Mouse (Mus musculus) heart, postnatal 0 days (tissue): ENCODE measurements around the gene Rnf185. TPM values are rescaled to one million over a fixed set of nuclear protein-coding genes. Genes with fewer than 3 reads are reported as not detected.
A peak's percentile ranks its signal among the peaks of the same experiment; 100 is the strongest.

Experiments
- ATAC-seq: fragments of 200-750 bp; cut with Nextera tagmentation; 2 replicates; pipeline ENCODE4 v1.8.0; 2017; ENCODE audit warnings: low read depth, moderate number of reproducible peaks, moderate library complexity; ENCODE audit not compliant: insufficient read depth
- DNase-seq: peaks from one replicate; pipeline ENCODE4 v3.0.0-alpha.2; 2016; ENCODE audit warnings: low spot score
- H3K27ac ChIP-seq: fragments of 300-500 bp; sonication (generic); 2 replicates; pipeline ENCODE4 v1.5.1; 2014; ENCODE audit warnings: low read depth, mild to moderate bottlenecking
- H3K27me3 ChIP-seq: fragments of 300-500 bp; sonication (generic); 2 replicates; pipeline ENCODE4 v1.6.1; 2014; ENCODE audit warnings: low read length, mixed read lengths; ENCODE audit not compliant: control insufficient read depth, insufficient read depth
- H3K36me3 ChIP-seq: fragments of 300-500 bp; sonication (generic); replicated peaks from 2 replicates; pipeline ENCODE4 v1.6.1; 2014; ENCODE audit warnings: low read length, mixed read lengths; ENCODE audit not compliant: control insufficient read depth, insufficient read depth
- H3K4me1 ChIP-seq: fragments of 300-500 bp; sonication (generic); 2 replicates; pipeline ENCODE4 v1.6.1; 2014; ENCODE audit warnings: antibody characterized with exemption; ENCODE audit not compliant: control insufficient read depth, insufficient read depth
- H3K4me2 ChIP-seq: fragments of 300-500 bp; sonication (generic); 2 replicates; pipeline ENCODE4 v1.6.1; 2014; ENCODE audit warnings: low read depth, mild to moderate bottlenecking, low read length, moderate library complexity
- H3K4me3 ChIP-seq: fragments of 300-500 bp; sonication (generic); 2 replicates; pipeline ENCODE4 v1.5.1; 2014; ENCODE audit warnings: low read depth, low read length
- H3K9ac ChIP-seq: fragments of 300-500 bp; sonication (generic); replicated peaks from 2 replicates; pipeline ENCODE4 v1.6.1; 2014; ENCODE audit warnings: low read depth, low read length, mixed read lengths
- H3K9me3 ChIP-seq: fragments of 300-500 bp; sonication (generic); replicated peaks from 2 replicates; pipeline ENCODE4 v1.6.1; 2016; ENCODE audit warnings: low read length; ENCODE audit not compliant: control insufficient read depth
- CTCF ChIP-seq: IDR thresholded peaks from 2 replicates; pipeline ENCODE4 v1.5.1; 2016; ENCODE audit warnings: antibody characterized with exemption, control low read depth, low read depth
- EP300 ChIP-seq: IDR thresholded peaks from 2 replicates; pipeline ENCODE4 v1.6.1; 2016; ENCODE audit warnings: antibody characterized with exemption, low read depth
- WGBS: fragments of 180-500 bp; shearing (Covaris S2); extraction: QIAGEN DNeasy Blood & Tissue Kit; methylation state at CpG from one replicate; pipeline ENCODE4 v1.1.7; 2014; 5-methylcytosine and 5-hydroxymethylcytosine counted together
- polyA plus RNA-seq: library from polyadenylated mRNA; unstranded; fragments of >200 nt; fragmentation: Nextera tagmentation; extraction: Ambion mirVana; gene quantifications from 2 replicates; pipeline ENCODE4 v1.2.1, GENCODE M21; 2015
- total RNA-seq: library from RNA; depleted of rRNA; stranded (reverse); fragments of >200 nt; gene quantifications from 2 replicates; pipeline ENCODE4 v1.2.3, GENCODE M21; 2014; ENCODE audit warnings: low replicate concordance

Gene Rnf185
- total and polyA plus RNA-seq, 2 experiments from 2014 or later = 23.6 to 41.2 TPM

DNA sequence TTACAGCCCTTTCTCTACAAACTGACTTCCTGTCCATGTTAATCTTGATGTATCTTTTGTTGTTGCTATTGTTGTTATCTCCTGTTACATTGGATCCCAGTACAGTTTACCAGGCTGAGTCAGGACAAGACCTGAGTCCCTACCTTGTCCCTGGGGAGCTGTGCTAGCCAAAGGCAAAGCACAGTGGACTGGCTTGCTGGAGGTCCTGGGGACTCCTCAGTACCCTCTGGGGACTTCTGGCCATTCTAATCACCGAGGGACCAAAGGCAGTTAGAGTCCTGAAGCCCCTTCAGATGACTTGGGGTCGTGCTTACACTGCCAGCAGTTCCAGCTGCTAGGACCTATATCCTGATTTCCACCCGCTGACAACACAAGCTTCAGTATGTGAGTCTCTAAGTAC is 2.3 kb upstream of the Rnf185 start:
- no peak overlapping the region for H3K9ac ChIP-seq
- no peak overlapping the region for H3K4me3 ChIP-seq
- peaks cover 4% of the 10 kb centered on the region; the same call in 1 of the 2 replicates for H3K4me1 ChIP-seq
- ATAC-seq = no peak
- WGBS = 92% methylated on average over 3 of the region's 3 CpGs
- H3K27ac ChIP-seq = no peak overlapping the region
- no peak overlapping the region for H3K4me2 ChIP-seq
- DNase-seq = no peak
- no peaks in the 10 kb centered on the region for H3K9me3 ChIP-seq
- no peaks in the 10 kb centered on the region for H3K36me3 ChIP-seq
- no peak for TF ChIP-seq EP300
- TF ChIP-seq CTCF = no peak
- H3K27me3 ChIP-seq = no peaks in the 10 kb centered on the region

DNA sequence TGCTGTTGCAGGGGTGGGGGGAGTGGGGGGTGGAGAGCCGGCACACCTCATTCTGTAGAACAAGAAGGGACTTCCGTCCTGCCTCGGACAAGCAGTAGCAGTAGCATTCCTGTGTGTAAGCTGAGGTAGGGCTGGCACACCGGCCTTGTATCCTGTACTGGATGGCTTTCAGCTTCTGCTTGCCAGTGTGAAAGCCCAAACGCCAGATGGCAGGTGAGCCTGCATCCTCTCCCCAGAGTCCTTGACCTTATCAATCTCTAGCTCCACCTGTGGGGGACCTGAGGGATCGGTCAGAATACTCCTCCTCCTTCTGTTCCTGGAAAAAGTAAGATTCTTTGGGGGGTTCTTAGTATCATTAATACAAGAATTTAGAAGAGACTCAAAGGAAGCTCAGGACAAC is 1.3 kb upstream of the Rnf185 start:
- Histone ChIP-seq H3K9me3 (no peaks in the 10 kb centered on the region), H3K36me3 (no peaks in the 10 kb centered on the region), H3K27ac (no peak overlapping the region), H3K27me3 (no peaks in the 10 kb centered on the region), H3K4me1 (peaks cover 4% of the 10 kb centered on the region; the same call in 1 of the 2 replicates), H3K4me2 (0 out of 2 replicates have a peak overlapping the region, but pooled peaks have one; percentile 92), H3K9ac (no peak overlapping the region), H3K4me3 (no peak overlapping the region)
- ATAC-seq (no peak), DNase-seq (no peak)
- WGBS = 61% methylated on average over 6 of the region's 6 CpGs
- TF ChIP-seq CTCF (no peak), EP300 (no peak)

DNA sequence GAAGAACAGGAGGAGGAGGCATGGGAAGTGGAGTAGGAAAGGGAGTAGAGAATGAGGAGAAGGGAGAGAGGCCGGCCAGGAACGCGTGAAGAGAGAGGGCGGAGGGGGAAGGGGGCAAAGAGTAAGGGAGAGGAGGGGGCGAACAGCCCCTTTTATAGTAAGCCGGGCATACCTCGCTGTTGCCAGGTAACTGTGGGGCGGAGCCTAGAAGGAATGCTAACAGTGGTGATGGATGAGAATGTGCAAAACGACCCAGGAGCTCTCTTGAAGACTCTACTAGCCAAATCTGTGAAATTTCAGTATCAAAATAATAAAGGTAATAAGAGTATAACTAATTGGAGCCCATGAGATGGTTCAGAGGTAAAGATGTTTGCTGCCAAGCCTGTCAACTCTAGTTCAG is 606 bp upstream of the Rnf185 start:
- peak overlapping the region; percentile 66 for H3K9ac ChIP-seq
- H3K4me3 ChIP-seq = peak overlapping the region; percentile 69
- H3K4me2 ChIP-seq = peak overlapping the region; percentile 92
- H3K4me1 ChIP-seq = peaks cover 4% of the 10 kb centered on the region; the same call in 1 of the 2 replicates
- H3K27ac ChIP-seq = peak overlapping the region; percentile 94
- DNase-seq (peak; percentile 11), ATAC-seq (0 out of 2 replicates have a peak, but pooled peaks have one; percentile 13)
- no peak for TF ChIP-seq EP300
- TF ChIP-seq CTCF = no peak
- WGBS = 0% methylated on average over 9 of the region's 9 CpGs
- H3K36me3 ChIP-seq = no peaks in the 10 kb centered on the region
- H3K27me3 ChIP-seq = no peaks in the 10 kb centered on the region
- no peaks in the 10 kb centered on the region for H3K9me3 ChIP-seq

DNA sequence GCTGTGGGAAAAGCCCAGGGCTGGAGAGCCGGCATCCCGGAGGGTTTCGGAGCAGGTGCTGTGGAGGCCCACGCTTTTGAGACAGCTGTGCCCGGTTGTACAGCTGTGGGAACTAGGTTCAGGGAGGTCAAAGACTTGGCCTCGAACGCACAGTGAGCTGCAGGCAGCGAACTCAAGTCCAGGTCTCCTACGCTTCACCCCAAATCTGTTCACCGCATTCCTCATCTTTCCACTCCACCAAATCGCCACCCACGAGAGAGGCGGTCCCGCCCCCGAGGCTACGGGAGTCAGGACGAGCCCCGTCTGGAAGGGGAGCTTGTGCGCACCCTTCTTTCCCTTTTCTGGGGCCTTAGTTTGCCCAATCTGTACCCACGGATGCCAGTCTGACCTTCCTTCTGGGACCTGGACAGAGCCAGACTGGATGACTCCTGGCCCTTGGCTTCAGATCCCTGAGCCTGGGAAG is 431 bp downstream of the Rnf185 start:
- no peak for TF ChIP-seq EP300
- no peak for TF ChIP-seq CTCF
- Histone ChIP-seq H3K36me3 (no peaks in the 10 kb centered on the region), H3K27ac (peak overlapping the region; percentile 94), H3K9me3 (no peaks in the 10 kb centered on the region), H3K9ac (peak overlapping the region; percentile 66), H3K4me3 (peak overlapping the region; percentile 69), H3K4me1 (peaks cover 4% of the 10 kb centered on the region; the same call in 1 of the 2 replicates), H3K4me2 (peak overlapping the region; percentile 92), H3K27me3 (no peaks in the 10 kb centered on the region)
- peak; percentile 45 for DNase-seq
- under 1% methylated on average over 20 of the region's 20 CpGs for WGBS
- ATAC-seq = peak; percentile 37

DNA sequence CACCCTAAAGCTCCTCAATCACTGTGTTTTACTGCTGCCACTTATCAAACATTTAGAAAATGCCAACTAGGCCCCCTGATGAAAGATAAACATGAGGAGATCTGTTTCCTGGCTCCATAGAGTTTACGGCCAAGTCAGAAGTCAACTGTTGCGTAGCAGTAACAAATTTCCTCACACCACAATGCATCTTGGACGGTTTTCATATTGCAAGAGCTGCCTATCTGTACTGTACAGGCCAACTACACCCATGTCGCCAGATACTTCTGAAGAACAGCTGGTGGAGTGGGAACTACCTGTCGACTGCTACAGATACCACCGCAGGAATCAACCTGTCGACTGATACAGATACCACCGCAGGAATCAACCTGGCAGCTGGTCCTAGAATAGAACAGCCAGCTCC is 7.3 kb downstream of the Rnf185 start:
- no peaks in the 10 kb centered on the region for H3K36me3 ChIP-seq
- H3K4me2 ChIP-seq = no peak overlapping the region
- H3K9ac ChIP-seq = no peak overlapping the region
- no peaks in the 10 kb centered on the region for H3K9me3 ChIP-seq
- no peak overlapping the region for H3K27ac ChIP-seq
- no peak for DNase-seq
- TF ChIP-seq CTCF (no peak), EP300 (no peak)
- H3K4me1 ChIP-seq = peaks cover 22% of the 10 kb centered on the region
- 38% methylated on average over 8 of the region's 8 CpGs for WGBS
- no peak for ATAC-seq
- H3K27me3 ChIP-seq = no peaks in the 10 kb centered on the region
- H3K4me3 ChIP-seq = no peak overlapping the region

DNA sequence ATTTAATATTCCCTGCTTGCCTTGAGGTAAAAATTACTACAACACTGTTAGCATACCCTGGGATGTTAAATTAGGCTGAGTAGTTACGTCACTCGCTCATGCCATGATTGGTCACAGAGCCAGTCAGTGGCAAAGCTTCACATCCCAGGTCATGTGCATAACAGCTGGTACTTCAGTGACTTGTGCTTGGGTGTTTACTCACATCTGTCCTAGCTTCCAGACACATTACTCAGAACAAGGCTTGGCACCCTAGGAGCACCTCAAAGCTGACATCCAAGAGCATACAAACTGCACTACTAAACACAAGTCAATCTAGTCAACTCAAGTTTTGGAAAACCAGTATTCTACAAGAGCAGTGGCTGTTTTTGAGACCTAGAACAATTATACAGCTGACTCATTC is 9.1 kb downstream of the Rnf185 start:
- TF ChIP-seq CTCF = no peak
- no peak for TF ChIP-seq EP300
- DNase-seq (no peak), ATAC-seq (no peak)
- 86% methylated on average over 2 of the region's 2 CpGs for WGBS
- Histone ChIP-seq H3K4me2 (no peak overlapping the region), H3K9me3 (no peaks in the 10 kb centered on the region), H3K4me3 (no peak overlapping the region), H3K9ac (no peak overlapping the region), H3K27me3 (no peaks in the 10 kb centered on the region), H3K36me3 (0 out of 2 replicates have a peak, but pooled peaks cover 1% of the 10 kb centered on the region), H3K27ac (no peak overlapping the region), H3K4me1 (peaks cover 22% of the 10 kb centered on the region)
